Mouse (Mus musculus) fibroblast of lung, adult 2 months (primary cell): ENCODE results near the gene Asic3.
A peak's percentile ranks its signal among the peaks of the same experiment; 100 is the strongest.

ENCODE experiments used
- DNase-seq: peaks from one replicate; pipeline ENCODE4 v3.0.0-alpha.2; 2011; ENCODE audit warnings: low read depth

Asic3 gene

GRCm38 (mm10) chr5:24413042-24413693, at the start of gene Asic3:
Asic3 (plus strand) TSS chr5:24413392.
- no peak for DNase-seq

- DNase-seq, result no peak
Observed at GRCm38 (mm10) chr5:24363467-24363866, 49.7 kb upstream of the Asic3 start.

GRCm38 (mm10) chr5:24364061-24364460, 49.1 kb upstream of the Asic3 start:
- DNase-seq, result no peak

- no peak for DNase-seq
Observed at GRCm38 (mm10) chr5:24364508-24364907, 48.7 kb upstream of the Asic3 start, which contains the start of gene Nos3. Nos3 (plus strand) TSS chr5:24364810.

GRCm38 (mm10) chr5:24364963-24365362, 48.2 kb upstream of the Asic3 start:
- DNase-seq, result no peak

- DNase-seq, result no peak
Observed at GRCm38 (mm10) chr5:24365528-24365927, 47.7 kb upstream of the Asic3 start.

- DNase-seq, result no peak
Observed at GRCm38 (mm10) chr5:24366426-24366825, 46.8 kb upstream of the Asic3 start.

- DNase-seq, result no peak
Observed at GRCm38 (mm10) chr5:24369767-24370166, 43.4 kb upstream of the Asic3 start.

GRCm38 (mm10) chr5:24373807-24374206, 39.4 kb upstream of the Asic3 start:
- DNase-seq, result no peak

GRCm38 (mm10) chr5:24374216-24374615, 39.0 kb upstream of the Asic3 start:
- DNase-seq, result peak; percentile 54

GRCm38 (mm10) chr5:24374666-24375328, 38.4 kb upstream of the Asic3 start:
- DNase-seq, result peak; percentile 36

GRCm38 (mm10) chr5:24378700-24379099, 34.5 kb upstream of the Asic3 start:
- DNase-seq, result no peak

GRCm38 (mm10) chr5:24379501-24379900, 33.7 kb upstream of the Asic3 start:
- DNase-seq, result no peak

- DNase-seq, result no peak
Observed at GRCm38 (mm10) chr5:24380499-24380898, 32.7 kb upstream of the Asic3 start.

- DNase-seq, result no peak
Observed at GRCm38 (mm10) chr5:24381486-24381885, 31.7 kb upstream of the Asic3 start.

GRCm38 (mm10) chr5:24381988-24382387, 31.2 kb upstream of the Asic3 start:
- no peak for DNase-seq

GRCm38 (mm10) chr5:24383026-24383859, 29.9 kb upstream of the Asic3 start:
- peak; percentile 80 for DNase-seq

- no peak for DNase-seq
Observed at GRCm38 (mm10) chr5:24384407-24384806, 28.8 kb upstream of the Asic3 start.

GRCm38 (mm10) chr5:24385374-24385773, 27.8 kb upstream of the Asic3 start:
- no peak for DNase-seq

- no peak for DNase-seq
Observed at GRCm38 (mm10) chr5:24385887-24386550, 27.2 kb upstream of the Asic3 start.

- no peak for DNase-seq
Observed at GRCm38 (mm10) chr5:24387264-24388241, 25.6 kb upstream of the Asic3 start.
